Mouse (Mus musculus) embryonic fibroblast, embryonic 13.5 days (primary cell): Measurements from ENCODE around the gene Gspt1.

ENCODE experiments used
- CTCF ChIP-seq: IDR thresholded peaks from 2 replicates; pipeline ENCODE4 v1.5.1; 2011; ENCODE audit warnings: mild to moderate bottlenecking, control low read depth, low read length, moderate library complexity, borderline replicate concordance; ENCODE audit not compliant: insufficient read depth
- POLR2A ChIP-seq: IDR thresholded peaks from 2 replicates; pipeline ENCODE4 v1.6.1; 2011; ENCODE audit warnings: low read depth, mild to moderate bottlenecking, control low read depth, low read length, moderate library complexity

DNA sequence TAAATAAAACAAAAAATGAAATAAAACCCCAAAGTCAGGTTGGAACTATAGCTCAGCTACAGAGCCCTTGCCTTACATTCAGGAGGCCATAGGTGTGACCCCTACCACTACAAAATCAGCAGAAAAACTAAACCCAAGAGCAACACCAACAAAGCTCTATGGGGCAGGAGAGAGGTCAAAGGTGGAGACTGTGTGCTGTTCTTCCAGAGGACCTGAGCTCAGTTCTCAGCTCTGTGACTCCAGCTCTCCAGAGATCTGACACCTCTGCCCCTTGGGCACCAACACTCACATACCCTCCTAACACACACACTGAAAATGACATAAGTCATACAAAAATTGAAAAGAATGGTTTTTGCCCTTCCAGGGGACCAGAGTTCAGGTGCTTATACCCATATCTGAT, 16.9 kb upstream of the Gspt1 start:
- TF ChIP-seq CTCF (no peak), POLR2A (no peak)
